Mouse (Mus musculus): ENCODE measurements around the gene Pbld2. TPM values are rescaled to one million over a fixed set of nuclear protein-coding genes. Genes with fewer than 3 reads are reported as not detected.

Gene Pbld2
- total RNA-seq, 2 experiments from 2014 or later = 2.7 to 3.2 TPM

Other genes starting within 250 kb of the Pbld2 start
- gene Ccar1, start 232.0 kb upstream of the Pbld2 start, total RNA-seq (2021) = 10 to 100 TPM; 26.3 to 27.6 TPM
- 1 to 10 TPM; 2.2 to 4.2 TPM for gene Tet1, start 115.3 kb upstream of the Pbld2 start, total RNA-seq (2021)
- gene Slc25a16, start 103.7 kb upstream of the Pbld2 start, total RNA-seq (2021) = 10 to 100 TPM; 15.0 to 15.4 TPM
- gene Dna2, start 77.3 kb upstream of the Pbld2 start, total RNA-seq (2021) = under 1 TPM; 0.39 to 0.43 TPM
- gene Rufy2, start 44.1 kb upstream of the Pbld2 start, total RNA-seq (2021) = 1 to 10 TPM; 4.3 to 7.5 TPM
- 10 to 100 TPM; 14.2 to 15.3 TPM for gene Hnrnph3, start 98 bp upstream of the Pbld2 start, total RNA-seq (2021)
- gene Pbld1, start 35.8 kb downstream of the Pbld2 start, total RNA-seq (2021) = under 1 TPM; 0.32 to 0.89 TPM
- not detected for gene Atoh7, start 75.3 kb downstream of the Pbld2 start, total RNA-seq (2021)
- gene Mypn, start 179.6 kb downstream of the Pbld2 start, total RNA-seq (2021) = 100 to 1,000 TPM; 252 to 293 TPM
- gene Herc4, start 219.5 kb downstream of the Pbld2 start, total RNA-seq (2021) = 10 to 100 TPM; 18.7 to 21.8 TPM

Measured in gastrocnemius, postnatal 36 days (tissue).